Mouse (Mus musculus) C2C12 (cell line): ENCODE measurements around the gene Arhgap15.

Experiments used
- CTCF ChIP-seq: IDR thresholded peaks from one replicate; pipeline ENCODE4 v1.5.1; 2011; ENCODE audit not compliant: control insufficient read depth, insufficient read depth, insufficient read length
- FOSL1 ChIP-seq: IDR thresholded peaks from one replicate; pipeline ENCODE4 v1.8.0; 2011; ENCODE audit warnings: mild to moderate bottlenecking, low read length; ENCODE audit not compliant: poor library complexity, insufficient read depth, severe bottlenecking
- MYOD1 ChIP-seq: IDR thresholded peaks from one replicate; pipeline ENCODE4 v1.6.1; 2011; ENCODE audit warnings: low read depth; ENCODE audit not compliant: control insufficient read depth, insufficient read length
- USF1 ChIP-seq: IDR thresholded peaks from one replicate; pipeline ENCODE4 v1.6.1; 2011; ENCODE audit warnings: low read depth, mild to moderate bottlenecking, control low read depth, moderate library complexity

DNA sequence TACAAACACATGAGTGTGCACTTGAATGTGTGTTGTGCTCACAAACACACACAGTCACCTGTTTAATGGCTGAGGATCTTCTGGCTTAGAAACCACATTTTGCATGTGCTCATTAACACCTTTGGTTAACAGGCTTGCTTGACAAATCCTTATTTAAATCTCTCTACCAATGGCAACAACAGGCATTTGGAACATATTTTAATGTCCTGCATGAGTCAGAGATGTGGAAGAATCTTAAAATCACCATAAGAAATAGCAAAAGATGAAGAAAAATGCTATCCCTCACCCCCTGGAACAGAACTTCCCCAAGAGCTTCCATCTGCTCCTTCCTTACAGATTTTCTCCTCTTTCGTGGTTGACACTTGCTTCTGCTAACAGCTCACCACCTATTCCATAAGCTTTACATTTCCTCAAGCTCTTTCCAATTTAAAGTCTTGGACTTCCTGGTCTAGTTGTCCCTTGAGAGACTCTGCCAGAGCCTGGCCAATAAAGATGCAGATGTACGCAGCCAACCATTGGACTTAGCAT, 35.9 kb upstream of the Arhgap15 start:
- TF ChIP-seq CTCF, result no peak
- no peak for TF ChIP-seq USF1
- TF ChIP-seq MYOD1, result no peak
- no peak for TF ChIP-seq FOSL1
